ENCODE assay signal across 7 mouse cellular contexts in the genomic region with DNA sequence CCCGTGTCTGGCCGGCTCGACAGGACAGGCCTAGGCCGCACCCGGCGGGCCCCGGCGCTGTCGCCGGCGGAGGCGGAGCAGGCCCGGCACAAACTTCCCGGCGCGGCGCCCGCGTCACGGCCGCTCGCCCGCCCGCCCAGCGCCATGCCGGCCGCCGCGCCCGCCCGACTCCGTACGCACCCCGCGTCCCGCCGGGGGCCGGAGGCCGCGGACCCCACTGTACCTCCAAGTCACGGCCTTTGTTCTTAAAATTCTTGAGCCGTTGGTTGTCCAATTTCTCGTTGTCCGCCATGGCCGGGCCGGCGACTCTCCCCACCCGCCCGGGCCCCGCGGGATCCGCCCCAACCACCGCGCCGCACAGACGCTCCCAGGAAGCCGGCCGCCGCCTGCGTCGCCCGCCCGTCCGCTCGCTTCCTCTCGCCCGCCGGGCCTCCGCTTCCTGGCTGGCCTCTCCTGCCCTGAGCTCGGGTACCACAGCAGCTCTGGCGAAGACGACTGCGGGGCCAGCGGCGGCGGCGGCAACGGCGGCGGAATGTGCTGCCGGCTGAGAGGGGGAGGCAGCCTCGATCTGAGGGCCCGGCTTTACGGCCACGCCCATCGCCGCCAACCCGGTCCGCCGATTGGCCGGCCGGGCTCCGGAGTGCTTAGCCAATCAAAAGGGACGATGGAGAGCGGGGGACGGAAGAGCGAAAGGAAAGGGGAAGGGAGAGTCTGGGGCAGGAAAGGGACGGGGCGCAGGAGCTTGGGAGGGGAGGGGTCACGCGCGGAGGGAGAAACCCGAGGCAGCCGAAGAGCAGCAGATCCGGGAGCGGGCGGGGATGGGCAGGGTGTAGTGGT. TPM values are rescaled to one million over a fixed set of nuclear protein-coding genes. Genes with fewer than 3 reads are reported as not detected.
DNase-seq lines count a peak whose midpoint lies in the region; ATAC-seq and TF ChIP-seq lines count a peak whose summit lies in the region.

Gene Kpna4, minus strand, starts transcription at position 605 of the 837 bp plus-strand sequence.

- peaks cover 6% of the 10 kb centered on the region; the same call in 1 of the 2 replicates for H3K27me3 ChIP-seq in embryonic facial prominence, embryonic 10.5 days (replicated peaks; ENCODE audit: low read depth, poor library complexity, severe bottlenecking)
- H3K27me3 ChIP-seq in intestine, postnatal 0 days (replicated peaks; ENCODE audit: control insufficient read depth, insufficient read depth, low read length) = no peaks in the 10 kb centered on the region
- no peaks in the 10 kb centered on the region for H3K27me3 ChIP-seq in midbrain, embryonic 12.5 days
- H3K27me3 ChIP-seq in small intestine, adult 2 months (ENCODE audit: control insufficient read depth, insufficient read depth, low read length) = no peaks in the 10 kb centered on the region

- H3K4me2 ChIP-seq in intestine, postnatal 0 days (replicated peaks; ENCODE audit: low read depth) = peak within 1 kb of the TSS; percentile 71
- H3K4me2 ChIP-seq in midbrain, embryonic 12.5 days (replicated peaks) = peak within 1 kb of the TSS; percentile 70

- intact Hi-C loops in left cerebral cortex, postnatal 4 days (cut with DNase I) = no loop called here

- peak within 1 kb of the TSS; percentile 96 for H3K27ac ChIP-seq in embryonic facial prominence, embryonic 10.5 days (replicated peaks)
- peak within 1 kb of the TSS; percentile 99 for H3K27ac ChIP-seq in intestine, postnatal 0 days (ENCODE audit: low read depth, low read length)
- peak within 1 kb of the TSS; percentile 94 for H3K27ac ChIP-seq in midbrain, embryonic 12.5 days (replicated peaks)
- H3K27ac ChIP-seq in small intestine, adult 2 months (ENCODE audit: insufficient read depth, low read depth, low read length) = peak within 1 kb of the TSS; percentile 90

- under 1% methylated on average over 107 of the region's 107 CpGs for WGBS in embryonic facial prominence, embryonic 10.5 days
- under 1% methylated on average over 104 of the region's 107 CpGs for WGBS in intestine, postnatal 0 days
- under 1% methylated on average over 75 of the region's 107 CpGs for WGBS in midbrain, embryonic 12.5 days
- WGBS in small intestine, adult 2 months = under 1% methylated on average over 107 of the region's 107 CpGs

- TF ChIP-seq POLR2A in small intestine, adult 2 months (IDR thresholded peaks at IDR 0.05; ENCODE audit: low read depth, low read length) = peak; percentile 91

- H3K36me3 ChIP-seq in embryonic facial prominence, embryonic 10.5 days (replicated peaks) = no peaks in the 10 kb centered on the region
- H3K36me3 ChIP-seq in intestine, postnatal 0 days (ENCODE audit: control insufficient read depth, insufficient read depth) = no peaks in the 10 kb centered on the region
- no peaks in the 10 kb centered on the region for H3K36me3 ChIP-seq in midbrain, embryonic 12.5 days
- H3K36me3 ChIP-seq in small intestine, adult 2 months (ENCODE audit: control insufficient read depth, insufficient read depth, low read length) = no peaks in the 10 kb centered on the region

- H3K4me3 ChIP-seq in embryonic facial prominence, embryonic 10.5 days = peak within 1 kb of the TSS; percentile 92
- peak within 1 kb of the TSS; percentile 96 for H3K4me3 ChIP-seq in intestine, postnatal 0 days (ENCODE audit: low read depth, low read length)
- peak within 1 kb of the TSS; percentile 97 for H3K4me3 ChIP-seq in midbrain, embryonic 12.5 days
- peak within 1 kb of the TSS; percentile 95 for H3K4me3 ChIP-seq in small intestine, adult 2 months (ENCODE audit: low read depth, low read length)

- peaks cover 16% of the 10 kb centered on the region for H3K4me1 ChIP-seq in embryonic facial prominence, embryonic 10.5 days
- H3K4me1 ChIP-seq in intestine, postnatal 0 days (replicated peaks; ENCODE audit: control insufficient read depth, insufficient read depth, low read length) = 0 out of 2 replicates have a peak, but pooled peaks cover 2% of the 10 kb centered on the region
- H3K4me1 ChIP-seq in midbrain, embryonic 12.5 days = peaks cover 16% of the 10 kb centered on the region
- H3K4me1 ChIP-seq in small intestine, adult 2 months (ENCODE audit: control insufficient read depth, insufficient read depth, insufficient read length, low read length) = no peaks in the 10 kb centered on the region; the same call in 1 of the 2 replicates

- DNase-seq in adrenal gland, postnatal 10 days = peak; percentile 95
- peak; percentile 97 for DNase-seq in embryonic facial prominence, embryonic 10.5 days (ENCODE audit: low spot score)
- peak; percentile 56 for DNase-seq in gonadal fat pad, adult 2 months (ENCODE audit: low read depth)
- peak; percentile 95 for DNase-seq in left cerebral cortex, postnatal 4 days

- TF ChIP-seq CTCF in intestine, postnatal 0 days (IDR thresholded peaks at IDR 0.05; ENCODE audit: low read depth) = no peak
- TF ChIP-seq CTCF in small intestine, adult 2 months (IDR thresholded peaks at IDR 0.05; ENCODE audit: extremely low read depth, insufficient read length, insufficient replicate concordance, low read depth, low read length) = no peak

- peak within 1 kb of the TSS; percentile 98 for H3K9ac ChIP-seq in intestine, postnatal 0 days (ENCODE audit: low read depth, low read length)
- H3K9ac ChIP-seq in midbrain, embryonic 12.5 days (replicated peaks) = peak within 1 kb of the TSS; percentile 93

- H3K9me3 ChIP-seq in embryonic facial prominence, embryonic 10.5 days = no peaks in the 10 kb centered on the region
- no peaks in the 10 kb centered on the region for H3K9me3 ChIP-seq in intestine, postnatal 0 days (ENCODE audit: control insufficient read depth)
- H3K9me3 ChIP-seq in midbrain, embryonic 12.5 days = no peaks in the 10 kb centered on the region

- peak; percentile 96 for ATAC-seq in intestine, postnatal 0 days
- peak; percentile 98 for ATAC-seq in midbrain, embryonic 12.5 days (ENCODE audit: low FRiP score, low read depth)

RNA-seq across cellular contexts. Expression of gene Kpna4, which starts in this region (rescaled TPM):
- total RNA-seq in adrenal gland, postnatal 10 days (2021) = 10 to 100 TPM; 52.9 to 61.2 TPM
- polyA plus RNA-seq in embryonic facial prominence, embryonic 10.5 days (2016; fragmentation: Nextera tagmentation; extraction: Ambion mirVana) = 32.4 and 34.4 TPM in 2 replicates
- 18.4 and 18.5 TPM in 2 replicates for polyA plus RNA-seq in gonadal fat pad, adult 2 months (2012; rRNA removed)
- polyA plus RNA-seq in intestine, postnatal 0 days (2015; fragmentation: Nextera tagmentation; extraction: Ambion mirVana) = 18.1 and 19.3 TPM in 2 replicates
- 100 to 1,000 TPM in 1 of 2 experiments, 10 to 100 TPM in 1; 85.8 to 101 TPM for total RNA-seq in left cerebral cortex, postnatal 4 days (2021)
- polyA plus RNA-seq in midbrain, embryonic 12.5 days (2016; fragmentation: Nextera tagmentation; extraction: Ambion mirVana) = 52.4 and 63.1 TPM in 2 replicates
- 2.0 and 4.6 TPM in 2 replicates for polyA plus RNA-seq in small intestine, adult 2 months (2012; rRNA removed)

Comparison
In these comparisons a context has a peak if more than half of its experiments do, and no peak if none do; other contexts are left out.
1. Peak in every context shown above with its lines: DNase-seq, ATAC-seq, H3K4me3 ChIP-seq and H3K27ac ChIP-seq.